Mouse (Mus musculus) liver, adult 2 months (tissue): ENCODE results near the gene Fxr1. TPM values are rescaled to one million over a fixed set of nuclear protein-coding genes. Genes with fewer than 3 reads are reported as not detected.

Source experiments
- DNase-seq: peaks from one replicate; pipeline ENCODE4 v3.0.0-alpha.2; 2011; ENCODE audit warnings: low read depth, low spot score; ENCODE audit errors: extremely low read depth
- H3K27ac ChIP-seq: fragments of 200-500 bp; replicated peaks from 2 replicates; pipeline ENCODE4 v1.5.1; 2012; ENCODE audit warnings: low read depth, mild to moderate bottlenecking, control low read depth, inconsistent platforms, low read length; ENCODE audit not compliant: insufficient read depth
- H3K27me3 ChIP-seq: fragments of 200-500 bp; 2 replicates; pipeline ENCODE4 v1.6.1; 2012; ENCODE audit warnings: mild to moderate bottlenecking, moderate library complexity, low read length, inconsistent platforms; ENCODE audit not compliant: control insufficient read depth, insufficient read depth
- H3K36me3 ChIP-seq: fragments of 200-500 bp; 2 replicates; pipeline ENCODE4 v1.6.1; 2012; ENCODE audit warnings: low read length, inconsistent platforms; ENCODE audit not compliant: control insufficient read depth, insufficient read depth
- H3K4me1 ChIP-seq: fragments of 200-500 bp; 2 replicates; pipeline ENCODE4 v1.6.1; 2011; ENCODE audit warnings: low read length; ENCODE audit not compliant: control insufficient read depth, insufficient read depth
- H3K4me3 ChIP-seq: fragments of 200-500 bp; 2 replicates; pipeline ENCODE4 v1.5.1; 2011; ENCODE audit warnings: low read depth, mild to moderate bottlenecking, control low read depth, low read length, moderate library complexity; ENCODE audit not compliant: insufficient read depth
- H3K79me2 ChIP-seq: fragments of 200-500 bp; 2 replicates; pipeline ENCODE4 v1.6.1; 2012; ENCODE audit warnings: inconsistent platforms, mild to moderate bottlenecking, low read length, moderate library complexity; ENCODE audit not compliant: control insufficient read depth, insufficient read depth
- H3K9ac ChIP-seq: fragments of 200-500 bp; 2 replicates; pipeline ENCODE4 v1.6.1; 2012; ENCODE audit warnings: low read depth, mild to moderate bottlenecking, control low read depth, inconsistent platforms, low read length
- CTCF ChIP-seq: fragments of 200-500 bp; IDR thresholded peaks from 2 replicates; pipeline ENCODE4 v1.5.1; 2011; ENCODE audit warnings: low read depth, low read length, control low read depth
- POLR2A ChIP-seq: fragments of 200-500 bp; IDR thresholded peaks from 2 replicates; pipeline ENCODE4 v1.6.1; 2011; ENCODE audit warnings: low read length, control low read depth; ENCODE audit not compliant: insufficient read depth; ENCODE audit errors: extremely low read depth
- WGBS: fragments of 180-500 bp; shearing (Covaris S2); methylation state at CpG from one replicate; pipeline ENCODE4 v1.1.7; 2018; 5-methylcytosine and 5-hydroxymethylcytosine counted together
- polyA plus RNA-seq: library from polyadenylated mRNA; depleted of rRNA; stranded (reverse); fragments of >200 nt; gene quantifications from 2 replicates; pipeline ENCODE4 v1.2.3, GENCODE M21; 2012; rRNA removed
- total RNA-seq: library from RNA; depleted of rRNA; stranded (reverse); fragments of >200 nt; gene quantifications from 2 replicates; pipeline ENCODE4 v1.2.3, GENCODE M21; 2014; rRNA removed

Gene Fxr1
- total and polyA plus RNA-seq, 2 experiments: 7.6 to 60.1 TPM

- no peak overlapping the region for H3K27ac ChIP-seq
- WGBS: 37% methylated on average over 4 of the region's 4 CpGs
Observed at GRCm38 (mm10) chr3:34119869-34120268, 100.1 kb downstream of the Fxr1 start.

More at GRCm38 (mm10) chr3:34119869-34120268, 100.1 kb downstream of the Fxr1 start:
- Histone ChIP-seq H3K9ac (no peak overlapping the region), H3K79me2 (no peaks in the 10 kb centered on the region), H3K36me3 (no peaks in the 10 kb centered on the region), H3K4me1 (peaks cover 3% of the 10 kb centered on the region; the same call in 1 of the 2 replicates), H3K27me3 (no peaks in the 10 kb centered on the region), H3K4me3 (no peak overlapping the region)
- no peak for TF ChIP-seq CTCF
- TF ChIP-seq POLR2A: no peak
- DNase-seq: peak; percentile 88

Other genes starting within 250 kb of the Fxr1 start
- 17.4 and 19.2 TPM in 2 replicates for gene Ttc14, start 220.1 kb upstream of the Fxr1 start, total RNA-seq
- 6.7 and 8.7 TPM in 2 replicates for gene Ttc14, start 220.1 kb upstream of the Fxr1 start, polyA plus RNA-seq
- gene Ccdc39, start 175.6 kb upstream of the Fxr1 start, total RNA-seq: 0.07 and 0.18 TPM in 2 replicates
- 0.16 TPM in 1 of 2 replicates, not detected in the other for gene Ccdc39, start 175.6 kb upstream of the Fxr1 start, polyA plus RNA-seq
- 140 and 160 TPM in 2 replicates for gene Dnajc19, start 61.4 kb downstream of the Fxr1 start, total RNA-seq
- 129 and 148 TPM in 2 replicates for gene Dnajc19, start 61.4 kb downstream of the Fxr1 start, polyA plus RNA-seq